7 mouse cellular contexts compared by ENCODE assay signal in the genomic region with DNA sequence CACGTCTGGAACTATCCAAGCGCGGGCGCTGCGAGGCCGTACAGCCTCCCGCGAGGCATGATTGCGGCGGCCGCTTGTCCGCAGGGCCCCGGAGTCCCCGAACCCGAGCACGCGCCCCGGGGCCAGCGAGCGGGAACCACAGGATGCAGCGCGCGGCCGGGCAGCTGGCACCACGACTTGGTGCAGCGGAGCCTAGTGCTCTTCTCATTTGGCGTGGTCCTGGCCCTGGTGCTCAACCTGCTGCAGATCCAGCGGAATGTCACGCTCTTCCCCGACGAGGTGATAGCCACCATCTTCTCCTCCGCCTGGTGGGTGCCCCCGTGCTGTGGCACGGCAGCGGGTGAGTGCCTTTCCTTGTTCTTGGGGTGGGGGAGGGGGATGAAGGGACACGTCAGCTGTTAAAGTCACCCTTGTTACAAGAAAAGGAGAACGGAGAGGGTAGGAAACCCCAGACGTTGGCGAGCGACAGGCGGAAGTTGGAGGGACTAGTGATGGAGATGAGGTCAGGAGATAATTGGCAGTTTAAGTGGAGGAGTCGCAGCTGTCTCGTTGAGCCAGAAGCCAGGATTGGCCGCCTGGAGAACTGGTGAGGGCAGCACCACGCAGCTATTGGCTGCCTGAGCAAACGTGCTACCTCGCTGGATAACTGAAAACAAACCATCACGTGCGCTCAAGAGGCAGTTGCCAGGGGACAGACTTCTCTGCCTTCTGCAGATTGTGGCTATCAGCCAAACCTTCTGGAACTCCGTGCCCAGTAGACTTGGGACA. TPM values are rescaled to one million over a fixed set of nuclear protein-coding genes. Genes with fewer than 3 reads are reported as not detected.
DNase-seq lines count a peak whose midpoint lies in the region; ATAC-seq lines count a peak whose summit lies in the region.

No protein-coding gene starts in this region.

- H3K36me3 ChIP-seq in intestine, embryonic 16.5 days (ENCODE audit: control insufficient read depth, insufficient read depth, low read length): peaks cover 27% of the 10 kb centered on the region
- peaks cover 16% of the 10 kb centered on the region for H3K36me3 ChIP-seq in midbrain, embryonic 11.5 days (ENCODE audit: control insufficient read depth, insufficient read depth, low read length)

- H3K4me1 ChIP-seq in intestine, embryonic 16.5 days (ENCODE audit: control insufficient read depth, insufficient read depth, low read length): peaks cover 40% of the 10 kb centered on the region
- H3K4me1 ChIP-seq in midbrain, embryonic 11.5 days (ENCODE audit: control insufficient read depth, insufficient read depth, low read length): peaks cover 25% of the 10 kb centered on the region

- intact Hi-C loops in left cerebral cortex, postnatal 36 days (cut with DNase I): loop anchor here (5.0 to 10.0 kb wide), 2 partner anchors 227 to 279 kb away; partner anchors contain the start of genes Htr5a and Paxip1

- peak overlapping the region; percentile 78 for H3K4me2 ChIP-seq in intestine, embryonic 16.5 days (ENCODE audit: low read depth, low read length)
- peak overlapping the region; percentile 92 for H3K4me2 ChIP-seq in midbrain, embryonic 11.5 days

- peak; percentile 53 for ATAC-seq in intestine, embryonic 16.5 days
- peak; percentile 78 for ATAC-seq in midbrain, embryonic 11.5 days (ENCODE audit: low FRiP score)

- peak overlapping the region; percentile 93 for H3K4me3 ChIP-seq in intestine, embryonic 16.5 days (ENCODE audit: low read length)
- H3K4me3 ChIP-seq in midbrain, embryonic 11.5 days (ENCODE audit: low read depth, low read length): peak overlapping the region; percentile 90

- peak; percentile 91 for DNase-seq in adrenal gland, adult 2 months
- DNase-seq in embryo, embryonic 11.5 days (ENCODE audit: low read depth, low spot score): peak; percentile 75
- DNase-seq in gastrocnemius, postnatal 4 days (ENCODE audit: low spot score in 2 of 2): peak; percentile 55 to 80
- DNase-seq in left cerebral cortex, postnatal 36 days (ENCODE audit: low spot score in 2 of 2): peak; percentile 88 to 89
- peak; percentile 95 for DNase-seq in midbrain, embryonic 11.5 days (ENCODE audit: low spot score, missing footprints)
- peak; percentile 90 for DNase-seq in skeletal muscle tissue, adult 2 months (ENCODE audit: low read depth, low spot score)

- H3K9me3 ChIP-seq in intestine, embryonic 16.5 days (ENCODE audit: control insufficient read depth, low read length): no peaks in the 10 kb centered on the region
- H3K9me3 ChIP-seq in midbrain, embryonic 11.5 days (ENCODE audit: control insufficient read depth, low read length): no peaks in the 10 kb centered on the region

- H3K9ac ChIP-seq in intestine, embryonic 16.5 days (ENCODE audit: low read depth, low read length): peak overlapping the region; percentile 92
- peak overlapping the region; percentile 83 for H3K9ac ChIP-seq in midbrain, embryonic 11.5 days (ENCODE audit: low read length)

- whole genome bisulfite sequencing in intestine, embryonic 16.5 days: under 1% methylated on average over 50 of the region's 50 CpGs
- under 1% methylated on average over 50 of the region's 50 CpGs for WGBS in midbrain, embryonic 11.5 days

- peak overlapping the region; percentile 95 for H3K27ac ChIP-seq in intestine, embryonic 16.5 days (ENCODE audit: low read length)
- peak overlapping the region; percentile 92 for H3K27ac ChIP-seq in midbrain, embryonic 11.5 days (ENCODE audit: low read depth, low read length)

- no peaks in the 10 kb centered on the region for H3K27me3 ChIP-seq in intestine, embryonic 16.5 days (replicated peaks; ENCODE audit: control insufficient read depth, insufficient read depth, low read length)
- H3K27me3 ChIP-seq in midbrain, embryonic 11.5 days (ENCODE audit: control insufficient read depth, insufficient read depth, low read length): no peaks in the 10 kb centered on the region

RNA-seq across cellular contexts. Expression of gene Insig1, which starts 0.5 kb away (rescaled TPM):
- total RNA-seq in adrenal gland, adult 2 months (2021): 100 to 1,000 TPM; 113 to 210 TPM
- polyA plus RNA-seq in adrenal gland, adult 2 months (2012; rRNA removed): 417 and 423 TPM in 2 replicates
- 10 to 100 TPM; 42.4 to 51.0 TPM for total RNA-seq in gastrocnemius, postnatal 4 days (2021)
- polyA plus RNA-seq in intestine, embryonic 16.5 days (2015; fragmentation: Nextera tagmentation; extraction: Ambion mirVana): 255 and 324 TPM in 2 replicates
- total RNA-seq in left cerebral cortex, postnatal 36 days (2021): 10 to 100 TPM; 66.4 to 98.6 TPM
- 129 and 137 TPM in 2 replicates for polyA plus RNA-seq in midbrain, embryonic 11.5 days (2014; fragmentation: Nextera tagmentation; extraction: Ambion mirVana)

Comparison
In these comparisons a context has a peak if more than half of its experiments do, and no peak if none do; other contexts are left out.
1. Peak in every context shown above with its lines: DNase-seq, ATAC-seq, H3K4me3 ChIP-seq and H3K27ac ChIP-seq.